Mouse (Mus musculus) midbrain, embryonic 12.5 days (tissue): ENCODE measurements around the gene Uck2. TPM values are rescaled to one million over a fixed set of nuclear protein-coding genes. Genes with fewer than 3 reads are reported as not detected.

Source experiments
- ATAC-seq: fragments of 200-750 bp; cut with Nextera tagmentation; 2 replicates; pipeline ENCODE4 v1.8.0; 2017; ENCODE audit warnings: low read depth, moderate TSS enrichment, moderate library complexity; ENCODE audit not compliant: low FRiP score
- H3K27ac ChIP-seq: fragments of 300-500 bp; sonication (generic); replicated peaks from 2 replicates; pipeline ENCODE4 v1.5.1; 2016; ENCODE audit warnings: mild to moderate bottlenecking
- H3K27me3 ChIP-seq: fragments of 300-500 bp; sonication (generic); 2 replicates; pipeline ENCODE4 v1.6.1; 2016; ENCODE audit warnings: mild to moderate bottlenecking
- H3K36me3 ChIP-seq: fragments of 300-500 bp; sonication (generic); 2 replicates; pipeline ENCODE4 v1.6.1; 2016
- H3K4me1 ChIP-seq: fragments of 300-500 bp; sonication (generic); 2 replicates; pipeline ENCODE4 v1.6.1; 2016
- H3K4me2 ChIP-seq: fragments of 300-500 bp; sonication (generic); replicated peaks from 2 replicates; pipeline ENCODE4 v1.6.1; 2016; ENCODE audit warnings: mild to moderate bottlenecking, moderate library complexity
- H3K4me3 ChIP-seq: fragments of 300-500 bp; sonication (generic); 2 replicates; pipeline ENCODE4 v1.5.1; 2016; ENCODE audit warnings: mild to moderate bottlenecking
- H3K9ac ChIP-seq: fragments of 300-500 bp; sonication (generic); replicated peaks from 2 replicates; pipeline ENCODE4 v1.6.1; 2016; ENCODE audit warnings: mild to moderate bottlenecking, moderate library complexity
- H3K9me3 ChIP-seq: fragments of 300-500 bp; sonication (generic); 2 replicates; pipeline ENCODE4 v1.6.1; 2016; ENCODE audit warnings: mild to moderate bottlenecking
- WGBS: fragments of 180-500 bp; shearing (Covaris S2); methylation state at CpG from one replicate; pipeline ENCODE4 v1.1.7; 2016; 5-methylcytosine and 5-hydroxymethylcytosine counted together
- polyA plus RNA-seq: library from polyadenylated mRNA; unstranded; fragments of >200 nt; fragmentation: Nextera tagmentation; extraction: Ambion mirVana; gene quantifications from 2 replicates; pipeline ENCODE4 v1.2.1, GENCODE M21; 2016

Uck2 gene
- polyA plus RNA-seq, 1 experiment from 2014 or later, result 110 TPM

DNA sequence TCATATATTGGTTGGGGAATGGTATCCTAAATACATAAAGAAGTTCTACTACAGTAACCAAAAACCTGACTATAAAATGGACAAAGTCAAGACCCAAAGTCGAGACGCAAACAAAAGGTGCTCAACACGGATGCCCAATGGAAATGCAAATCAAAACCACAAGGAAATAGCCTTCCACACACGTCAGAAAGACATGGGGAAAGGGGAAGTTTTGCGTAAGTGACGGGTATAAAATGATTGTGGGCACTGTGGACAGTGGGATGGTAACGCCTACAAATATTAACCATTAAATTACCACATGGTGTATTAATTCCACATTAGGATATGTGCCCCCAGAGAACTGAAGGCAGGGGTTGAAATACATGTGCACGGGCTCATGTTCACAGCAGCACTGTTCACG is 38.8 kb downstream of the Uck2 start:
- H3K36me3 ChIP-seq, result no peaks in the 10 kb centered on the region

DNA sequence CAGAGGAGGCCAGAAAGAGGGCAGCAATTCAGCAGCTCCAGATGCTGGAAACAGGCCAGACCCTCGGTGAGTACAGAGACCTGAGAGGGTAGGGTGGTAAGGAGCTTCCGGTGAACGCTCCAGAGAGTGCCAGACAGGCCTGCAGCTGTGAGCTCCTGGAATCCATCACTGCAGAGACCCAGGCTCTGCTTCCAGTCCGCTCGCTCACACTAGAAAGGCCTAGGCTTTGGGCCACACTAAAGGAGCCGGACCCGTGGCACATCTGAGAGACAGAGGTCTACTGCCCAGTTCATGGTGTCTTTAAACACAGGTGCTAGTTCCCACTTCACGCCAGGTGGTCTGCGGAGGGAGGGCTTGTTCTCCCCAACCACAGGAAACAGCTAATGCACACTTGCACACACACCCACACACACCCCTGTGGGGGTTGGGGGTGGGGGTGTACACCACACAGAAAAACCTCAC is 39.9 kb downstream of the Uck2 start:
- WGBS, result 80% methylated on average over 9 of the region's 9 CpGs
- no peaks in the 10 kb centered on the region for H3K9me3 ChIP-seq
- H3K4me1 ChIP-seq, result peaks cover 70% of the 10 kb centered on the region
- no peak for ATAC-seq
- no peaks in the 10 kb centered on the region for H3K36me3 ChIP-seq
- no peaks in the 10 kb centered on the region for H3K27me3 ChIP-seq
- H3K27ac ChIP-seq, result no peak overlapping the region
- H3K4me2 ChIP-seq, result no peak overlapping the region
- H3K9ac ChIP-seq, result no peak overlapping the region; the same call in 1 of the 2 replicates
- H3K4me3 ChIP-seq, result no peak overlapping the region

More for the DNA sequence above, 38.8 kb downstream of the Uck2 start:
- Histone ChIP-seq H3K9me3 (no peaks in the 10 kb centered on the region), H3K4me3 (no peak overlapping the region), H3K4me2 (no peak overlapping the region), H3K27me3 (no peaks in the 10 kb centered on the region), H3K4me1 (peaks cover 67% of the 10 kb centered on the region), H3K27ac (no peak overlapping the region), H3K9ac (no peak overlapping the region)
- no peak for ATAC-seq
- 82% methylated on average over 9 of the region's 9 CpGs for WGBS

DNA sequence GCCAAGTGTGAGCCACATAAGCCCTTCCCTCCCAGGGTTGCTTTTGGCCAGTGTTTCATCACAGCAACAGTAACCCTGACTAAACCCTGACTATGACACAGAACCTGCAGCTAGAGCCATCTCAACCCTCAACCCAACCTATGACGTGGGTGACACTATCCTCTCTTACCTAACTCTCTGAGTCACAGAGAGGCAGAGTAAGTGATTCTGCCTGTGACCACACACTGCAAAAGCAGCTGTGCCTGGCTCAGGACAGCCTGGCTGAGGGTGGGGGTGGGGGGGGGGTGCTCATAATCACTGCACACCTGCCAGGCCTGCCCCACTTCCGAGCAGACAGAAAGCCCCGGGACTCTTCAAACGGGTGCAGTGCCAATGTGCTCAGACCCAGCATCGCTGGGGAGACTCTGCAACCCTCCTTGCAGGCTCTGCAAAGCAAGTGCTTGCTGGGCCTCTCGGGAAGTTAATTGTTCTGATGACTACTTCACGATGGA is 42.9 kb downstream of the Uck2 start:
- ATAC-seq, result peak; percentile 32
- 47% methylated on average over 7 of the region's 7 CpGs for WGBS

DNA sequence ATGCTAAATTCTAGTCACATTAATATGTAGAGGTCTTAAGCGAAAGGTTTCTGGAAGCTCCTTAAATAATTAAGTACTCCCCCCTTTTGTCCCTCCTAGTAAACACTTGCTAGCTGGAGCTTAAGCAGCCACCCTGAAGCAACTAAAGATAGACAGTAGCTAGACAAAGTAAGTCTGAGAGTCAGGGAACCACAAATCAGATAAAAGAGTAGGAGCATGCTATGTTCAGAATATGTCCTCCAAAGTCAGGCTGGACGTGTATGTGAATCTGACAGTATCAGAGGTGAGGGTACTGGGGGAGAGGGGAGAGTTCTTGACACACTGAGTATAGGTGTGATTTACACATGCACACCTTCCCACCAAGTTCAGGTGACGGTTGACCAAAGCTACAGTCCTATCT is 43.6 kb downstream of the Uck2 start:
- H3K4me1 ChIP-seq, result peaks cover 64% of the 10 kb centered on the region

More for the DNA sequence above, 42.9 kb downstream of the Uck2 start:
- H3K9ac ChIP-seq, result 0 out of 2 replicates have a peak overlapping the region, but pooled peaks have one; percentile 8
- no peaks in the 10 kb centered on the region for H3K9me3 ChIP-seq
- no peak overlapping the region for H3K4me3 ChIP-seq
- no peaks in the 10 kb centered on the region for H3K27me3 ChIP-seq
- H3K4me1 ChIP-seq, result peaks cover 71% of the 10 kb centered on the region
- H3K36me3 ChIP-seq, result no peaks in the 10 kb centered on the region
- peak overlapping the region; percentile 39; the same call in 1 of the 2 replicates for H3K27ac ChIP-seq
- no peak overlapping the region for H3K4me2 ChIP-seq

DNA sequence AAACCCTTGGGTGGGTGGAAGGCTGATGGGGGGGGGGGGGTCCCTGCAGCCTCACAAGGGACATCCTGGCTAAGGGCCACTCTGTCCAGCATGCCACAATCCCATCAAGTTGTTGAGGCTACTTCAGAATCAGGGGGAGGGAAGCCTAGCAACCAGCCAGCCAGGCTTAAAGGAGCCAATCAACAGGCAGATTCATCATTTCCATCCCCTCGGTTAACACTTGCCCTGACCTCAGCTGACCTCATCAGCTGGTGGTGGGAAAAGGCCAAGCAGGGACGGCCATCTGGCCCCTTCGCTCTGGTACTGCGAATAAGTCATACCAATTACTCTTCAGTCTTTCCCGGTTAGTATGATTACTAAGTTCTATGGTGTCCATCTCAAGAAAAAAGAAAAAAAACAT is 44.8 kb downstream of the Uck2 start:
- Histone ChIP-seq H3K27me3 (no peaks in the 10 kb centered on the region), H3K4me3 (no peak overlapping the region), H3K9ac (no peak overlapping the region), H3K27ac (0 out of 2 replicates have a peak overlapping the region, but pooled peaks have one; percentile 20), H3K36me3 (peaks cover 10% of the 10 kb centered on the region), H3K4me1 (peaks cover 63% of the 10 kb centered on the region), H3K9me3 (no peaks in the 10 kb centered on the region), H3K4me2 (no peak overlapping the region)
- WGBS, result 20% methylated on average over 5 of the region's 5 CpGs
- no peak for ATAC-seq

More for the DNA sequence above, 43.6 kb downstream of the Uck2 start:
- no peaks in the 10 kb centered on the region for H3K27me3 ChIP-seq
- H3K36me3 ChIP-seq, result no peaks in the 10 kb centered on the region
- no peaks in the 10 kb centered on the region for H3K9me3 ChIP-seq
- H3K4me2 ChIP-seq, result no peak overlapping the region
- WGBS, result 69% methylated on average over 3 of the region's 3 CpGs
- no peak for ATAC-seq
- H3K27ac ChIP-seq, result no peak overlapping the region; the same call in 1 of the 2 replicates
- H3K4me3 ChIP-seq, result no peak overlapping the region
- H3K9ac ChIP-seq, result no peak overlapping the region

DNA sequence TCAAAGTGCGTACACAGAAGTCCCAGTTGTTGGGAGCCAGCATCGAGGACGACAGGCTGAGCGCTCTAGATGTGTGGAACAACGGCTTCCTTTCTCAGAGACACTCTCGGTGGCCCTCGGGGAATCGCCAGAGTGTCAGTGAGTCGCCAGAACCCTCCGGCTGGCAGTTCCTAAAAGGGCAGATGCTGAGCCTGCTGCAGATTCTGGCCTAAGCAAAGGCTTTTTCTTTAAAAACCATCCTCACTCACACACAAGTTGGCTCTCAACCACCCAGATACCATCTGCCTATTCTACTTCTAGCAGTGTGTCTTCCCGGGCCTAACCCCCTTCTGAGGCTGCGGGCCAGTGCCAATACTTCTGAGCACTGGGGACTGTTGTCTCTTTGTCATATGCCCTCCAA is 45.2 kb downstream of the Uck2 start:
- 52% methylated on average over 12 of the region's 12 CpGs for WGBS
- Histone ChIP-seq H3K36me3 (peaks cover 15% of the 10 kb centered on the region), H3K4me2 (no peak overlapping the region), H3K27me3 (no peaks in the 10 kb centered on the region), H3K4me3 (no peak overlapping the region), H3K9ac (no peak overlapping the region), H3K9me3 (no peaks in the 10 kb centered on the region), H3K4me1 (peaks cover 59% of the 10 kb centered on the region), H3K27ac (0 out of 2 replicates have a peak overlapping the region, but pooled peaks have one; percentile 20)
- 0 out of 2 replicates have a peak, but pooled peaks have one; percentile 16 for ATAC-seq

DNA sequence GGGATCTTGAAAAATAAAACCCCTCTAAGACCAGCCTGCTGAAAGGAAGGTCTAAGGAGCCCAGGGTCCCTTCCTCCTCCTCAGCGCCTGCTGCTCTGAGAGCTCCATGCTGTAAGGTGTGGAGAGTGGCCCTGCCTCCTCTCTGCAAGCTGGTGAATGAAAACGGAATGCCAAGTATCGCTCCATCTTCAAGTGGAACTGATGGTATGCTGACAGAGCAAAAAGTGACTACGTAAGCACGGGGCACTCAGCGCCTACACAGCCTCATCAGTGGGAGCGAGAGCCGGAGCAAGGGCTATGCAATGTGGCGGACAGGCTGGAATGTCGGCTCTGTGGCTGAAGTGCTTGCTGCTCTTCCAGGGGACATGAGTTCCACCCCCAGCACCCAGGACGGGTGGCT is 47.3 kb downstream of the Uck2 start:
- H3K27me3 ChIP-seq, result no peaks in the 10 kb centered on the region
- no peak overlapping the region for H3K4me3 ChIP-seq
- no peak for ATAC-seq
- H3K27ac ChIP-seq, result no peak overlapping the region
- 83% methylated on average over 11 of the region's 11 CpGs for WGBS
- H3K9me3 ChIP-seq, result no peaks in the 10 kb centered on the region
- H3K36me3 ChIP-seq, result peaks cover 35% of the 10 kb centered on the region
- H3K9ac ChIP-seq, result no peak overlapping the region
- H3K4me2 ChIP-seq, result no peak overlapping the region
- peaks cover 43% of the 10 kb centered on the region for H3K4me1 ChIP-seq

DNA sequence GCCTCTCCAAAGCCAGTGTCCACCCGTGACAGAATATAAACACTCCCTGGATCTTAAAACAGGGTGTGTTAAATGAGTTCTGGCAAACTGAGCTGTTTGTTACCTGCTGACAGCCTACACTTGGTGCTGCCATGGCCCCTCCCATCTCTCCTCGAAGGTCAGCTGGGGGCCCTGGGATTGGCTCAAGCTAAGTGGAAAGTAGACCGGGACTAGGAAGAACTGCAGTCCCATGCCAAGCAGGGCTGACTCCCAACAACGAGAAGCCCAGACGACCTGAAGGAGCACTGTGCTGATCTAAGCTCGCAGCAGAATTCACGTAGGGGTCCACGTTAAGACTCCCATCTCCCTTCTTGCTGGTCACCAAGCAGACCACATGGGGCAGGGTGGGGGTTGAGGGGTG is 48.3 kb downstream of the Uck2 start:
- ATAC-seq, result no peak
- H3K36me3 ChIP-seq, result peaks cover 35% of the 10 kb centered on the region
- H3K27me3 ChIP-seq, result no peaks in the 10 kb centered on the region
- no peak overlapping the region for H3K27ac ChIP-seq
- no peak overlapping the region for H3K4me3 ChIP-seq
- peaks cover 33% of the 10 kb centered on the region for H3K4me1 ChIP-seq
- 83% methylated on average over 8 of the region's 8 CpGs for WGBS
- no peak overlapping the region for H3K9ac ChIP-seq
- H3K9me3 ChIP-seq, result no peaks in the 10 kb centered on the region
- no peak overlapping the region for H3K4me2 ChIP-seq

DNA sequence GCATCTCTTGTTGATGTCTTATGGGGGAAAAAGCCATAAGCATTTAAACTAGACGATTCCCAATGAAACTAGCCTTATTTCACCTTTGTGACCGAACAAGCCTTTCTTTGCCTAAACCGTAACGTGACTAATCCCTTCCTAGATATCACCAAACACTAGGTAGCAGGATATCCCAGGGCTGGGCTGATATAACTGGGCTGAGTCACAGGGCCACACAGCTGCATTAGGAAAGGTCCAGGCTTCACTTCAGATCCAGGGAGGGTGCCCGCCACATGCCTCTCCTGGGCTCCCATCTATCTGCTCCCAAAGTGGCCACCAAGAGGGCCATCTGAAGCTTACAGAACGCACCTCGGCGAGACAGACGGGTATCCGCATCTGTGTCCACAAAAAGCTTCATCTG is 50.8 kb downstream of the Uck2 start:
- no peak overlapping the region for H3K4me2 ChIP-seq
- no peak for ATAC-seq
- no peaks in the 10 kb centered on the region for H3K9me3 ChIP-seq
- H3K27me3 ChIP-seq, result no peaks in the 10 kb centered on the region
- no peak overlapping the region for H3K4me3 ChIP-seq
- H3K36me3 ChIP-seq, result peaks cover 54% of the 10 kb centered on the region
- H3K27ac ChIP-seq, result no peak overlapping the region
- no peak overlapping the region for H3K9ac ChIP-seq
- WGBS, result 92% methylated on average over 10 of the region's 10 CpGs
- H3K4me1 ChIP-seq, result peaks cover 9% of the 10 kb centered on the region

DNA sequence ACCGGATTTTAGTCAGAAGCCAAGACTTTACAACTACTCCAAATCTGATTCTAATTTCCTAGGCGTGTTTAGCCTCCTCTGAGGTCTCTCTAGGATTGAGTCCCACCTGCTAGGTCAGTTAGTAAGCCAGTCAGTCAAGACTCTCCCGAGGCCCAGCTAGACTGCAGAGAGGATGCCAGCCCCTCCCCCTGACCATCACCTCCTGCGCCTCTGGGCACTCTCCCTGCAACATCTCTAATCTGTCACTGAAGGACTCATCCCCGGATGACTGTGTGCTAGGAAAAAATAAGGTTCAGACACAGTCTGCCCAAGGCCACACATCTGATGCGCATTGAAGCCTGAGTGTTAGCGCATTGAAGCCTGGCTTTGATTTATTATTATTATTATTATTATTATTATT is 52.2 kb downstream of the Uck2 start:
- Histone ChIP-seq H3K4me2 (no peak overlapping the region), H3K4me1 (peaks cover 3% of the 10 kb centered on the region; the same call in 1 of the 2 replicates), H3K36me3 (peaks cover 67% of the 10 kb centered on the region), H3K27ac (no peak overlapping the region), H3K27me3 (no peaks in the 10 kb centered on the region), H3K9ac (no peak overlapping the region), H3K4me3 (no peak overlapping the region), H3K9me3 (no peaks in the 10 kb centered on the region)
- ATAC-seq, result no peak
- WGBS, result 84% methylated on average over 7 of the region's 7 CpGs

DNA sequence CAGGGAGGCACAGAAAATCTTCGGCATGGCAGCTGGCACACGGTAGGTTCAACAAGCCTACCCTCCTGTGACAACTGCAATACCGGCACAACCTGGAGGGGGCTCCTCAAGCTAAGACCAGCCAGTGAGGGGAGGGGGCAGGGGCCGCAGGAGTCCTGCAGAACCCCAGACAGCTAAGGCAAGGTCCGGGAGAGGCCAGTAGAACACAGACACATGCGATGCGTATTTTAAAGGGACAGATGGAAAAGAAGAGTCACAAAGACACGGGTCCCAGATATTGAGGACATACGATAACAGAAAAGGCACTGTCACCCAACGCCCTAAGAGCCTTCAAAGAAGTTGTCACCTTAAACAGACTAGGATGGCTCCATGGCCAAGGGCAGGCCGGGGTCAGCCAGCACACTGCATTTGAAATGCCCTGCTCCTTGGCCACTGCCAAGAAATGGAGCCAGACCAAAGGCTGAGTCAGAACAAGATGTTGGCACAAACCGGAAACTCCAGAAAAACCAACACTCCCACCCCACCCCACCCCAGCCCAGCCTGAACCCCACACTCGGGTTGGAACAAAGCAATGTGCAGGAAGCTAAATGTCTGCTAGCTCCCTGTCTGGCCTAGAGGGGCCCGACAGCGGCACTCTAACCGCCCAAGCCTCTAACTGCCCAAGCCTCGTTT is 53.4 kb downstream of the Uck2 start:
- peaks cover 78% of the 10 kb centered on the region for H3K36me3 ChIP-seq
- no peak overlapping the region for H3K4me2 ChIP-seq
- H3K27ac ChIP-seq, result no peak overlapping the region
- no peaks in the 10 kb centered on the region for H3K4me1 ChIP-seq
- H3K9me3 ChIP-seq, result no peaks in the 10 kb centered on the region
- peak; percentile 11; the same call in 1 of the 2 replicates for ATAC-seq
- H3K9ac ChIP-seq, result no peak overlapping the region
- 85% methylated on average over 17 of the region's 17 CpGs for WGBS
- no peaks in the 10 kb centered on the region for H3K27me3 ChIP-seq
- H3K4me3 ChIP-seq, result no peak overlapping the region

DNA sequence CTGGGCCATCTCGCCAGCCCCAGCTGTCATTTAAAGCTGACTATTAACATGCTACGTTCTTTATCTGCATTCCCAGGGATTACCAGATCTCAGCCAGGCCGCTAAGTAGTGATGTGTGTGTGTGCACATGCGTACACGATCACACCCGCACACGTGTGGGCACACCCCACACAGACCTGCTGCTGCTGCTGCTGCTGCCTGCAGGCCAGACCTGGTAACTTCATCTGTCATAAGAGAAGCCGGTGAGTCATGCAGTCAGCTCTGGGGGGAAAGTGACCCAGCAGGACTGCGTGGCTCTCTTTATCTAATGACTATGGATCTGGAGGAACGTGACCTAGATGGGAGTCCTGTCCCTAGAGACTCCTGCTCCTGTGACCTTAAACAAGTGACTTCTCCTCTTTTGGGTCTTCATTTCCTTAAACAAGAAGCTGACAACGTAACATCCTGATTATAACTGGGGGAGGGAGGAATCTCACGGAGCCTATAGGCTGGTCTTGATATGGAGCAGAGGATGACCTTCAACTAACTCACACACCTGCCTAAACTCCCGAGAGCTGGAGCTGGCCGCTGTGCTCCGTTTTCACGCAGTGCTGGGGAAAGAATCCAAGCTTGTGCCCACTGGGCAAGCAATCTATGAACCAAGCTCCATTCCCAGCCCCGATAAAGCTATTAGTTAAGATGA is 54.0 kb downstream of the Uck2 start:
- WGBS, result 90% methylated on average over 17 of the region's 17 CpGs
- Histone ChIP-seq H3K27me3 (no peaks in the 10 kb centered on the region), H3K27ac (no peak overlapping the region), H3K4me2 (no peak overlapping the region), H3K9me3 (no peaks in the 10 kb centered on the region), H3K4me1 (no peaks in the 10 kb centered on the region), H3K36me3 (peaks cover 81% of the 10 kb centered on the region), H3K9ac (no peak overlapping the region), H3K4me3 (no peak overlapping the region)
- ATAC-seq, result no peak
